Mouse (Mus musculus) lung, embryonic 14.5 days (tissue): ENCODE measurements around the gene Efcab7. TPM values are rescaled to one million over a fixed set of nuclear protein-coding genes. Genes with fewer than 3 reads are reported as not detected.

Experiments used
- ATAC-seq: fragments of 200-750 bp; cut with Nextera tagmentation; 2 replicates; pipeline ENCODE4 v1.8.0; 2017; ENCODE audit warnings: mild to moderate bottlenecking, moderate TSS enrichment, moderate library complexity; ENCODE audit not compliant: insufficient read depth
- DNase-seq: peaks from one replicate; pipeline ENCODE4 v3.0.0-alpha.2; 2015
- H3K27ac ChIP-seq: fragments of 300-500 bp; sonication (generic); 2 replicates; pipeline ENCODE4 v1.5.1; 2014; ENCODE audit warnings: low read depth, mild to moderate bottlenecking, moderate library complexity
- H3K27me3 ChIP-seq: fragments of 300-500 bp; sonication (generic); 2 replicates; pipeline ENCODE4 v1.6.1; 2014; ENCODE audit warnings: low read length, control low read depth; ENCODE audit not compliant: insufficient read depth
- H3K36me3 ChIP-seq: fragments of 300-500 bp; sonication (generic); 2 replicates; pipeline ENCODE4 v1.6.1; 2014; ENCODE audit warnings: control low read depth; ENCODE audit not compliant: insufficient read depth
- H3K4me1 ChIP-seq: fragments of 300-500 bp; sonication (generic); 2 replicates; pipeline ENCODE4 v1.6.1; 2014; ENCODE audit warnings: antibody characterized with exemption, control low read depth; ENCODE audit not compliant: insufficient read depth
- H3K4me2 ChIP-seq: fragments of 300-500 bp; sonication (generic); 2 replicates; pipeline ENCODE4 v1.6.1; 2014; ENCODE audit warnings: mild to moderate bottlenecking
- H3K4me3 ChIP-seq: fragments of 300-500 bp; sonication (generic); 2 replicates; pipeline ENCODE4 v1.5.1; 2014; ENCODE audit warnings: low read depth, low read length
- H3K9ac ChIP-seq: fragments of 300-500 bp; sonication (generic); 2 replicates; pipeline ENCODE4 v1.6.1; 2014
- H3K9me3 ChIP-seq: fragments of 300-500 bp; sonication (generic); 2 replicates; pipeline ENCODE4 v1.6.1; 2016; ENCODE audit warnings: low read depth, low read length, control low read depth
- CTCF ChIP-seq: IDR thresholded peaks from 2 replicates; pipeline ENCODE4 v1.5.1; 2016; ENCODE audit warnings: antibody characterized with exemption, low read depth
- WGBS: fragments of 180-500 bp; shearing (Covaris S2); extraction: QIAGEN DNeasy Blood & Tissue Kit; methylation state at CpG from one replicate; pipeline ENCODE4 v1.1.7; 2014; 5-methylcytosine and 5-hydroxymethylcytosine counted together
- polyA plus RNA-seq: library from polyadenylated mRNA; unstranded; fragments of >200 nt; fragmentation: Nextera tagmentation; extraction: Ambion mirVana; gene quantifications from 2 replicates; pipeline ENCODE4 v1.2.1, GENCODE M21; 2014

Efcab7 gene
- 25.6 and 27.3 TPM in 2 replicates for polyA plus RNA-seq

DNA sequence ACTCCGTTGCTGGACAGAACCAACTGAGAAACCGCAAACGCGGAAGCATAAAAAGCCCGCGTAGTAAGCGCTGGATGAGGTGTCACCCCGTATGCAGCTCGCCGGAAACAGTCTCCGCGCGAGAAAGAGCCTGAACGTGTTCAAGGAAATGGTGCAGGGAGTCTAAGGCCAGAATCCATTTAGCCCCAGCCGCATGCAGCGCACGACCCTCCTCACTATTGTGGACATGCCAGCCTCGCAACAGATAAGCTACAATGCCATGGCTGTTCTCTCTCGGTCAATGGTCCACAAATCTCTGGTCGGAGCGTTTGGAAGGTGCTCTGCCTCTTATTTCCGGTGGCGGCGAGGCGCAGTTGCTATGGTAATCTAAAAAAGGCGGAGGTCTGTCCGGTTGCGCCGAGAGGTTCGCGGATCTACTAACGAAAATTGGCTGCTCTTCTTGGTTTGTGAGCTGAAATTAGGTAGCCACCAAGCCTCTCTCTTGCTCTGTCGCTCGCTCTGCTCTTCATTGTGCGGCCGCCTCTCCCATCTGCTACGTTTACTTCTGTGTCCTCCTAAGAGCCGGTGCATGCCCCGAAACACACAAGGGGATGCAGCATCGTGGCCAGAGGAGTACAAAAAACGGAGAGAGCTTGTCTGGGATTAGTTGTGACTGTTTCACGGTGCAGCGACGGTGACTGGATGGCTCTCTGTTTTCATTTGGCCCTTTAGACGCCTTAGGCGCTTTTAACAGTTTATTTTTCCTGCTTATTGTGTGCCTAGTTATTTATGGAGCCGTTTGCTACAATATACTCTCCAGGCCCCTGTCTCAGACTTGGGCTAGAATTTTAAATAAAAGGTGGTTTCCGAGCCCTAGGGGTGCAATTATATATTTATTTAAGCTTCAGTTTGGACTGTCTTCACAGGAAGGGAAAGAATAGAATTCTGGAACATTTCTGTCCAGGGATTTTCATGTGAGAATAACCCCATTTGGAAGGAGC is at the start of gene Efcab7:
TSS of gene Efcab7 (plus strand) at position 105 of the 980 bp plus-strand sequence.
- peak within 1 kb of the TSS; percentile 82 for H3K9ac ChIP-seq
- H3K4me1 ChIP-seq, result peaks cover 7% of the 10 kb centered on the region; the same call in 1 of the 2 replicates
- H3K9me3 ChIP-seq, result no peaks in the 10 kb centered on the region
- H3K4me3 ChIP-seq, result peak within 1 kb of the TSS; percentile 74
- DNase-seq, result peak; percentile 95
- H3K27ac ChIP-seq, result peak within 1 kb of the TSS; percentile 84; the same call in 1 of the 2 replicates
- H3K27me3 ChIP-seq, result no peaks in the 10 kb centered on the region
- peak within 1 kb of the TSS; percentile 75 for H3K4me2 ChIP-seq
- ATAC-seq, result peak; percentile 90
- no peak for TF ChIP-seq CTCF
- no peaks in the 10 kb centered on the region for H3K36me3 ChIP-seq
- WGBS, result under 1% methylated on average over 48 of the region's 48 CpGs

DNA sequence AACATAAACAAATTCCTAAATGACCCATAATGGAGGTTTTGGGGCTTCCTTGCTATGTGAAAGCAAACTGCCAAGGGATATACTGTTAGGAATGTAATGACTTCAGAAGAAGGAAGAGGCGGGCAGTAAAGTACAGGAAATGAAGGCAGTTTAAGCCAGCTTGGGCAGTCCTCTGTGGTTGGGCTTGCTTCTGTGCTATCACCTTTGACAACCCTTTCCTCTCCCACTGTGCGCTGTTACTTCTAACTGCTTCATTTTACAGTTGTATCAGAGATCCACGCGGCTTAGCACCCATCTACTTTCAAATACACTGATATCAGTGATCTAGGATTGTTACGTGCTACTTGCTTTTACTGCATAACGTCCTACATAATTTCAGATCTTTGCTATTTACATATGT is 36.6 kb upstream of the Efcab7 start:
- Histone ChIP-seq H3K27ac (no peak overlapping the region), H3K36me3 (0 out of 2 replicates have a peak, but pooled peaks cover under 1% of the 10 kb centered on the region), H3K4me2 (no peak overlapping the region), H3K4me1 (no peaks in the 10 kb centered on the region), H3K9me3 (no peaks in the 10 kb centered on the region), H3K27me3 (no peaks in the 10 kb centered on the region), H3K4me3 (no peak overlapping the region), H3K9ac (no peak overlapping the region)
- ATAC-seq (no peak), DNase-seq (peak; percentile 16)
- no peak for TF ChIP-seq CTCF
- WGBS, result 88% methylated on average over 6 of the region's 6 CpGs

DNA sequence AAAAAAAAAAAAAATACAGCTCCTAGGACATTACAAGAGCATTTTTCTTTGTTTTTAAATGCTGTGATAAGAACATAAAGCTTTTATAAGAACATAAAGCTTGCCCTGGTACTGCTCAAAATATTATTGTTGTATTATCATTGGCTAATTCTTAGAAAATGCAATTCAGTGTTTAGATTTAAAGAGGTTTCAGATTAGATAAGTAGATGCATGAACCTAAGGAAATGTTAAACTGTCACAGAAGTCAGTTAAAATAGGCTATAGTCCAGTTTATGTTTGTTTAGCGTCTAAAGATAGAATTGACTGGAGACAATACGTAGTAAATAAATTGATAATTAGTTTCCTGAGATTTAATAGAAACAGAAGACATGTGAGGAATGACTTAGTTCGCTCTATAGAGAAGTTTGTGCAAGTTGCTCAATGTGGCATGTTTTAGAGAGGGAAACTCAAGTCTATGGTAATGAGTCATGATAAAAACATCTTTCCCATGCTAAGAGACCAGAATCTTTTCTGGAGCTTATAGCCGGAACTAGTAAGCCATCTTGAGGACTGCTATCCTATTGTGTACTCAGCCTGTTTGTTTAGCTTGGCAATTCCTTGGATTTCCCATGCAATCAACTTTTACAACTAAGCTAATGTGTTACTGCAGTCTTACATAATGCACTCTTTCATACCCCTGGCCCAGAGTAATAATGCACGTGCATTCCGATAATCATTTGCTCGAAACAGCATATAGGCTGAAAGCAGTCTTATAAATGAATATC is 12.1 kb upstream of the Efcab7 start:
- Histone ChIP-seq H3K4me2 (no peak overlapping the region), H3K27me3 (no peaks in the 10 kb centered on the region), H3K9me3 (no peaks in the 10 kb centered on the region), H3K4me1 (no peaks in the 10 kb centered on the region), H3K9ac (no peak overlapping the region), H3K4me3 (no peak overlapping the region), H3K27ac (no peak overlapping the region), H3K36me3 (no peaks in the 10 kb centered on the region)
- no peak for TF ChIP-seq CTCF
- DNase-seq (no peak), ATAC-seq (no peak)
- 86% methylated on average over 7 of the region's 7 CpGs for WGBS

GRCm38 (mm10) chr4:99828337-99828736 is 661 bp upstream of the Efcab7 start:
- no peaks in the 10 kb centered on the region for H3K9me3 ChIP-seq
- no peak overlapping the region for H3K27ac ChIP-seq
- peak overlapping the region; percentile 82 for H3K9ac ChIP-seq
- no peaks in the 10 kb centered on the region for H3K36me3 ChIP-seq
- H3K4me3 ChIP-seq, result peak overlapping the region; percentile 74
- H3K4me1 ChIP-seq, result peaks cover 7% of the 10 kb centered on the region; the same call in 1 of the 2 replicates
- H3K4me2 ChIP-seq, result peak overlapping the region; percentile 75
- no peak for ATAC-seq
- H3K27me3 ChIP-seq, result no peaks in the 10 kb centered on the region
- no peak for TF ChIP-seq CTCF
- 54% methylated on average over 4 of the region's 4 CpGs for WGBS
- no peak for DNase-seq

DNA sequence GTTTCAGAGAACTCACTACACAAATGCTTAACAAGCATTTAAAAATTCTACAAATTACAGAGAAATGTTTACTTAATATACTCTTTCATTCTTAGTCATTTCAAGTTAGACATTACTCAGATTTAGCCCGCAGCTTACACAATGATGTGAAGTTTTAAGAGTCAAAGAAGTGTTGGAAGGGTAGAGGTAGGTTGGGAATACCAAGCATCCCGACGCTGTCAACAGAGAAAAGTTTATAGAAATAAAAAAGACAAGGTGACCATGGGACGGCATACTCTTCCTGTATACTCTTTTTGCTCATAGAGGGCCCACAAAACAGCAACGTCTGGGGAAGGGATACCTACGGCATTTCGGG is 282 bp upstream of the Efcab7 start:
- Histone ChIP-seq H3K4me1 (peaks cover 7% of the 10 kb centered on the region; the same call in 1 of the 2 replicates), H3K27ac (no peak overlapping the region), H3K36me3 (no peaks in the 10 kb centered on the region), H3K27me3 (no peaks in the 10 kb centered on the region), H3K9me3 (no peaks in the 10 kb centered on the region), H3K4me2 (peak overlapping the region; percentile 75), H3K4me3 (peak overlapping the region; percentile 74), H3K9ac (peak overlapping the region; percentile 82)
- WGBS, result 0% methylated on average over 7 of the region's 7 CpGs
- DNase-seq (no peak), ATAC-seq (no peak; the same call in 1 of the 2 replicates)
- TF ChIP-seq CTCF, result no peak

DNA sequence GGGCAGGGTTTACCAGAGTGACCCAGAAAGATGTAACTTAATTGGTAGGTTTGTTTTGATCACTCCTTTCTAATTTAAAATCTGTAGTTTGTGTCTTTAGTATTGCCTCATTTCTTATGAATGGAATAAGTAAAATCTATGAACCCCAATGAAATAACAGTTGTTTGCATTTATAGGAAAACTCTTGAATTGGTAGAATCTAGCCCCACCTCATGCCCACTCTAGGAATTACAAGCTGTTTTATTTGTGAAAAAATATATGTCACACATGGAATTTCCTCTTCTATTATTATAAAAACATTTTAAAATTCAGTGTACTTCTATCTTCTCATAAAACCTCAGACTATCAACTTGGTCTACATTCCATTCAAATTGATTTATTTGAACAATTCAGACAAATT is 52.9 kb downstream of the Efcab7 start:
- no peak overlapping the region for H3K4me2 ChIP-seq
- no peaks in the 10 kb centered on the region for H3K4me1 ChIP-seq
- no peak overlapping the region for H3K4me3 ChIP-seq
- DNase-seq, result peak; percentile 74
- H3K9me3 ChIP-seq, result no peaks in the 10 kb centered on the region
- H3K27ac ChIP-seq, result no peak overlapping the region
- no peaks in the 10 kb centered on the region for H3K27me3 ChIP-seq
- no peak overlapping the region for H3K9ac ChIP-seq
- TF ChIP-seq CTCF, result peak; percentile 62
- no peaks in the 10 kb centered on the region for H3K36me3 ChIP-seq
- no peak for ATAC-seq

DNA sequence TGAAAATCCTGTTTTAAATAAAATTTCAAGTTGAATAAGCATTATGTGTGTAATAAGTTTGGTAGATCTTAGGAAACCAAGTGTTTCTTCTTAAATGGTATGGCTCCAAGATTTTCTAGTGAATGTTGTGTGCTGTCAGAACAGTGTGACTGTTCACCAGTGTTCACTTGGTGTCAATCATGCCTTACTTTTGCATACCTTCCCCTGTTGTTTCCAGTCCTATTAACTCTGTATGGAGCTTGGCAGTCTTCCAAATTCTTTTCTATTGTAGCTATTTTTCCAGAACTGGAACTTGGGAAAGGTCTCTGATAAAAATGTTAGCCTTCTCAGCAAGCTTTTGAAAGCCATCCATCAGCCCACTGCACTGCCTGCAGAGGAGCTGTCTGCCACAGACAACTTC is 53.4 kb downstream of the Efcab7 start:
- Histone ChIP-seq H3K4me3 (no peak overlapping the region), H3K36me3 (no peaks in the 10 kb centered on the region), H3K4me1 (no peaks in the 10 kb centered on the region), H3K4me2 (no peak overlapping the region), H3K9ac (no peak overlapping the region), H3K27me3 (no peaks in the 10 kb centered on the region), H3K9me3 (no peaks in the 10 kb centered on the region), H3K27ac (no peak overlapping the region)
- no peak for ATAC-seq
- no peak for TF ChIP-seq CTCF
- peak; percentile 45 for DNase-seq
